Mouse (Mus musculus) embryo, embryonic 11.5 days (tissue): Measurements from ENCODE around the gene 1700001C19Rik.

ENCODE experiments used
- DNase-seq: peaks from one replicate; pipeline ENCODE4 v3.0.0-alpha.2; 2012; ENCODE audit warnings: low read depth, low spot score

The 1700001C19Rik gene

DNA sequence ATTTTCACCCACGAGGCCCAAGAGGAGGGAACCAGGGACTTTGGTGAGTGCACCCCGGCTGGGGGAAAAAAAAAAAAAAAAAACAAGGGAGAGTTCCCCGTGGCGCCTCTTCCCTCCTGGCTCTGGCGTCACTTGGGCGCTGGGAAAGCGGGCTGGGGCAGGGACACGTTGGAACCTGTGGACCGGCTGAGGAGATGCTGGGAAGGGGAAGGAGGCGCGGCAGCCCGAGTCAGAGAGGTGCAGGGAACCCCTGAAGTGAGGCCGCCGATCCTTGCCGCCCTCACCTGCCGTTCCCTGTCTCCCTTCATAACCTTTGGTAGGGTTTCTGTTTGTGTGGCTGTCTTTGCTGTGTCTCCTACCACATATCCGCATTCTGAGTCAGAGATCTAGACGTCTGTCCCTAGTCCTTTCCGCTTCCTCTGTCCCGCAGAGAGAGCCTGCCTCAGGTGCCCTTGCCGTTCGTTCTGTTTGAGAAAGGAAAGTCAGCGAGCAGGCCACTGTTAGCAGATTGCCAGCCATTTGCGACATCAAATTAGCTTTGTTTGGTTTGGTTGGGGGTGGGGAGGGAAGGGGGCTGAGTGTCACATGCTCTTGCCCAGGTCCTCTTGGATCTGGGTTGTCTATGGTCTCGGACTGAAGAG is at the start of gene 1700001C19Rik:
1700001C19Rik (minus strand) TSS at position 470 of the 641 bp plus-strand sequence.
- DNase-seq, result no peak

GRCm38 (mm10) chr17:47485791-47486190 is 48.6 kb upstream of the 1700001C19Rik start:
- no peak for DNase-seq

- DNase-seq, result no peak
Observed at GRCm38 (mm10) chr17:47484993-47485392, 47.8 kb upstream of the 1700001C19Rik start.

DNA sequence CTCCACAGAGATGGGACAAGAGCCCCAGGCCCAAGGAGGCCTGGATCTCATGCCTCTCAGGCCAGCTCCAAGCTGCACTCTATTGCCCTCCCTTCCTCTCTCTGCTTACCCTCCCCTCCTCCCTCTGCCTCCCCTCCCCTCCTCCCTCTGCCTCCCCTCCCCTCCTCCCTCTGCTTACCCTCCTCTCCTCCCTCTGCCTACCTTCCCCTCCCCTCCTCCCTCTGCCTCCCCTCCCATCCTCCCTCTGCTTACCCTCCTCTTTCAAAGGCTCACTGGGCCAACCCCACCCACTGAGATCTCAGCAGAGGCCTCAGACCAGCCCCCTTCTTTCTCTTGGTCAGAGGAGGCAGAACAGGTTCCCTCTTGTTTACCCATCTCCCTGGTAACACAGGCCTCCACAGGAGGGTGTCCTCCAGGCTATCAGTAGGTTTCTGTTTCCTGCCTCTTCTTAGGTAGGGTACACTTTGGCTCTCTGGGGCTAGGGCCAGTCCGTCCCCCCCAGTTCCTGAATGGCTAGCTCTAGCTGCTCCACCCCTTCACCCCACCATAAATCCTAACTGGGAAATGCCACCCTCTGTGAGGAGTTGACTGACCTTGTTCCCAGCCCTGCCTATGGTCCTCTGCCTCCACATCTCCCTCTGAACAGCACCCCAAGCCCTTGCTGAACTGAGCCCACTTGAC is 47.2 kb upstream of the 1700001C19Rik start:
- DNase-seq, result no peak

GRCm38 (mm10) chr17:47482401-47482800 is 45.2 kb upstream of the 1700001C19Rik start:
- DNase-seq, result no peak

DNA sequence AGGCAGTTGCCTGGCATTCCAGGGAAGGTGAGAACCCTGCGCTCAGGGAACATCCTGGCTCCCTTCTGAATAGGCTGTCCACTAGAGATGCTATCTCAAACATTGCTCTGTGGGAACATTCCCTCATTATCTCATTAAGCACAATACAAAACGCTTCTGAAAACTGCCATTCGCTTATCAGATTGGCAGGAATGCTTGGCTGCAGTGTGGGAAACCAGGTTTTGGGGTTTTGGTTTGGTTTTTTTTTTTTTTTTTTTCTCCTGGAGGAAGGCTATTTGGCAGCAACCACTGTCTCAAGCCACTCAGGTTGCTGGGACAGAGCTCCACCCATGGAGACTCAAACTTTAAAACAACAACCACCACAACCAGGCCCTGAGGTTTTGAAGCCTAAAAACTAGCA is 42.7 kb upstream of the 1700001C19Rik start:
- DNase-seq, result no peak

- no peak for DNase-seq
Observed at GRCm38 (mm10) chr17:47475714-47476113, 38.5 kb upstream of the 1700001C19Rik start.

DNA sequence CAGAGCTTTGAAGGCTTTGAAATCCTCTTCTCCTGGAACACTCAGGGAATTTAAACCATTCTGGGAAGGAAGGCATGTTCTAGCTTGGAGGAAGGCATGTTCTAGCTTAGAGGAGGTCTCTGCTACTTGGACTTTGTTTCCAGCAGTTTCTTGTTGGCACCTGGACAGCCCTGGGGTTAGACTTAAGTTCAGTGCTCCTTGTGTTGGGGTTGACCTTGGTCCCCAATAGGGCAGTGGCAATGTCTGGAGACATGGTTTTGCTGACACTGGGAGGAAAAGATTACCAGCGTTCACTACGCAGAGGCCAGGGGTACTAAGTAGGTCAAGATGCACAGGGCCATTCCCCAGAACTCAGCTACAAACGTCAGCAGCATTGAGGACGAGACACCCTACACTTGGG is 38.0 kb upstream of the 1700001C19Rik start:
- DNase-seq, result no peak

DNA sequence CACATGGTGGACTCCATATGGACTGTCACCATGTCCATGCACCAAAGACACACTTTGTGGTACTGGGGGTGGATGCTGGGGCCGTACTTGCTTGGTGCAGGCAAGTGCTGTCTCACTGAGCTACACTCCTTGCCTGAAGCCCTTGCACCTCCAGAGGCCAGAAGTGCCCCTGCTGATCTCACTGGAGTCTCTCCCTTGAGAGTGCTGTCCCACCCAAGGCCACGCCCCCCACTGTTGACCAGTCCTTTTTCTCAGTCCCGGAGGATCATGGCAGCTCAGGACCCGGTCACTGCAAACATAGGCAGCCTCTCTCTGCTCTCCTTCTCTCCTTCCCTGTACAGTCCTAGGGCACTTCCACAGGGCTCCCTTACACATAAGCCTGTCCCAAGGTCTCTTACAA is 37.1 kb upstream of the 1700001C19Rik start:
- DNase-seq, result no peak

- no peak for DNase-seq
Observed at GRCm38 (mm10) chr17:47473434-47473974, 36.3 kb upstream of the 1700001C19Rik start.

DNA sequence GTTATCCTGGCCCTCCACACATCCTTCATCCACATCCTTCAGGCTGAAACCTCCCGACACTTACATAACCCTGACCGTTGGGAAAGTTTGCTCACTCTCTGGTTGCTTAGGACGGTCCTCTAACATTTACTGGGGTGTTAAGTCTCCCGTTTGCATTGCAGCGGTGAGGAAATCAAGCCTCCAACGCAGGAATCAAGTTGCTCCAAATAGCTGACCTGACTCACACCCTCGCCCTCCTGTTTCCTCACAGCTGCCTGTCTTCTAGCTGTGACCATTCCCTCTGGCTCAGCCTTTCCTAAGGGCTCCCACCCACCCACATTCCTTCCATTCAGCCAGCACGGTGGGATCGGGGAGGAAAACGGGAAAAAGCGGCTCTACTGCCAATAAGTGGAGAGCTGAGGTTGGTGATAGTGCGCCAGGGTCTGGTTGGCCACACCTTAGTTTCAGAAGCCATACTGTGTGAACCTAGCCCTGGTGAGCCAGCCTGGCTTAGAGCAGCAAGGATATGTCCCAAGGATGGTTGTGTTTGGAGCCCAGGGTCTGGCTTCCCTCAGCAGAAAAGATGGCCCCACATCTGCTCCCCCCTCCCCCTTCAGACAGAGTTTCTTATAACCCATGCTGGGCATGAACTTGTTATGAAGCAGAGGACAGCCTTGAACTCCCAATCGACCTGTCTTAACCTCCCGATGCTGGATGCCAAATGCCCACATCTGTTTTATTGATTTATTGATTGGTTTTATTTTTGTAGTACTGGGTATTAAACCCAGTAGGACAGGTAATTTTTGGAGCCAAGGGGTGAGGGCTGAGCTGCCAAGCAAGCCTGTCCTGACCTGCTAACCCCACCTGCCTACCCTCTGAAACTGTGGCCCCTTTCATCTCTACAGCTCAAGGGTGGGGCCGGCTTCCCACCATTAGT is 35.5 kb upstream of the 1700001C19Rik start:
- no peak for DNase-seq

- no peak for DNase-seq
Observed at GRCm38 (mm10) chr17:47470686-47471085, 33.5 kb upstream of the 1700001C19Rik start.

- no peak for DNase-seq
Observed at GRCm38 (mm10) chr17:47470121-47470520, 32.9 kb upstream of the 1700001C19Rik start.

GRCm38 (mm10) chr17:47469642-47470041 is 32.5 kb upstream of the 1700001C19Rik start:
- no peak for DNase-seq

GRCm38 (mm10) chr17:47468466-47468865 is 31.3 kb upstream of the 1700001C19Rik start:
- no peak for DNase-seq

DNA sequence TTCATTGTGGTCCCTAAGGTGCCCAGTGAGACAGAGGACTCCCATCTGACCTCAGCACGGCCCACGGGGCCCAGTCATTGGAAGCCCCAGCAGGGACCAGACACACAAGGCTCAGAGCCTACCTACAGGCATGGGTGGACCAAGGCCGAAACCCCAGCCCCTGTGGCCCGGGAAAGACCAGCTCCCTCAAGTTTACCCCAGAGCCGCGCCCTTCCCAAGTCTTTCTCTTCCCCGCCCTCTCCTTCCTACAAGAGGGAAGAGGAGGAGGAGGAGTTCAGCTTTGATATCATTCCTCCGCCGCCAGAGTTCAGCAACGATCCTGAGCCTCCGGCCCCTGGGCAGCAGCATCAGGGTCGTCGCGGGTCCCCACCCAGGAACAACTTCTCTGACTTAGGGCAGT is 30.9 kb upstream of the 1700001C19Rik start:
- DNase-seq, result no peak

- no peak for DNase-seq
Observed at GRCm38 (mm10) chr17:47467659-47468058, 30.5 kb upstream of the 1700001C19Rik start.

DNA sequence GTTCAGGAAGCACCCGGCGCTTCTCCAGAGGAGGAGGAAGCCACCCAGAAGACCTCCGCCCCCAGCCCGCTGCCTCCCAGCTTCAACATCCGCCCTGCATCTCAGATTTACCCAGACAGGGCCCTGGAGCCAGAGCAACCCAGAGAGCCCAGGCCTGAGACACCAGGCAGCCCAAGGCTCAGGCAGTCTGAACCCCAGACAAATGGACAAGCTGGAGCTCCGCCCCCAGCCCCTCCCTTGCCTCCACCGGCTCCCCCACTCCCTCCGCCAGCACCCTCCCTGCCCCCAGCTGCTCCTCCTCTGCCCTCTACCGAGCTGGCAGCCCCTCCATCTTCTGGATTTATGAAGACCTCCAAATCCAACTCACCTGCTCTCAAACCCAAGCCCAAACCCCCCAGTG is 29.1 kb upstream of the 1700001C19Rik start:
- no peak for DNase-seq

- DNase-seq, result no peak
Observed at GRCm38 (mm10) chr17:47465016-47465415, 27.8 kb upstream of the 1700001C19Rik start.

GRCm38 (mm10) chr17:47464248-47464965 is 27.2 kb upstream of the 1700001C19Rik start:
- DNase-seq, result no peak

DNA sequence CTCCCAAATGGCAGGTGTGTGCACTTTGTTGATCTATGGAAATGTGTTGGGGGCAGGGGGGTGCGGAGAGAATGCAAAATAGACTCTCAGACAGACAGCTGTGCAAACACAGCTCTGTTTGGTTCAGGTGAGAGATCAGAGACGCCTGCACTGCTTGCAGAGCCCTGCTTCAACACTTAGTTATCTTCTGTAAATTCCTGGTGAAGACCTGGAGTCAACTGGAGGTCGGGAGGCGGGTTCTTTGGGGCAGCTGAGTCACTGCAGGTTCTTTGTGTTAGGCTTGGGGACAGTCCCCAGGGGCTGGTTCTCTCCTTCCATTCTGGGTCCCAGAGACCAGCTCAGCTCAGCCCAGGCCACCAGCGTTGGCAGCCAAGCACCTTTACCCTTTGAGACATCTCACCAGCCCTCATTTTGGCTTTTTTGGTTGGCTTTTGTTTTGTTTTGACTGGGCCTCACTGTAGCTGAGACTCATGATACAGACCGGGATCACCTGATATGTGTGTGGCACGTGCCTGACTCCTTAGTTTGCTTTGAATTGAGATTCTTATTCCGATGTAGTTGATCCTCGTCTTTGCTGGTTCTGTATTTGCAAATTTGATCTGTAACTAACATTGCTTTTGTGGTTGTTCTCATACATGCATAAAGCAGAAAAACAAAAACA is 25.7 kb upstream of the 1700001C19Rik start:
- no peak for DNase-seq
